19 mouse cellular contexts compared by ENCODE assay signal in genomic region chr2:179989098-179989497, GRCm38 (mm10).
"Had no signal": no experiment of that assay in that cellular context is flagged by ENCODE, and none has a peak within 500 bp of the region (broad histone marks: within the 10 kb centered on the region; RNA-seq: fewer than 3 reads in every experiment).

No protein-coding gene starts in this region.

- ATAC-seq: midbrain, embryonic 16.5 days had no signal

- H3K9ac ChIP-seq: lung, embryonic 15.5 days; midbrain, embryonic 12.5 days; neural tube, embryonic 13.5 days; neural tube, embryonic 15.5 days had no signal

- H3K27ac ChIP-seq: lung, embryonic 15.5 days; midbrain, embryonic 10.5 days; midbrain, embryonic 12.5 days; neural tube, embryonic 13.5 days; neural tube, embryonic 15.5 days had no signal

- H3K4me2 ChIP-seq: lung, embryonic 15.5 days; midbrain, embryonic 12.5 days; neural tube, embryonic 13.5 days; neural tube, embryonic 15.5 days had no signal

- H3K27me3 ChIP-seq: lung, embryonic 15.5 days; midbrain, embryonic 12.5 days; neural tube, embryonic 13.5 days; neural tube, embryonic 15.5 days had no signal

- H3K4me3 ChIP-seq: lung, embryonic 15.5 days; midbrain, embryonic 10.5 days; midbrain, embryonic 12.5 days; myocyte; neural tube, embryonic 13.5 days; neural tube, embryonic 15.5 days had no signal

- H3K4me1 ChIP-seq: lung, embryonic 15.5 days; midbrain, embryonic 12.5 days; neural tube, embryonic 13.5 days; neural tube, embryonic 15.5 days had no signal

- H3K36me3 ChIP-seq: lung, embryonic 15.5 days; midbrain, embryonic 10.5 days; midbrain, embryonic 12.5 days; neural tube, embryonic 13.5 days; neural tube, embryonic 15.5 days had no signal

- DNase-seq: lung, adult 2 months; lung, postnatal 10 days; lung, postnatal 4 days; midbrain, embryonic 14.5 days; retina, postnatal 1 day; right cerebral cortex, adult 18-20 months; right cerebral cortex, postnatal 25 days; right cerebral cortex, postnatal 4 days; spleen, adult 18-20 months; thymus, adult 18-20 months; thymus, postnatal 14 days; thymus, postnatal 36 days had no signal

- H3K9me3 ChIP-seq: lung, embryonic 15.5 days; midbrain, embryonic 10.5 days; midbrain, embryonic 12.5 days; neural tube, embryonic 13.5 days; neural tube, embryonic 15.5 days had no signal
